Mouse (Mus musculus): Measurements from ENCODE around the gene Kmt5b. TPM values are rescaled to one million over a fixed set of nuclear protein-coding genes. Genes with fewer than 3 reads are reported as not detected.
A peak's percentile ranks its signal among the peaks of the same experiment; 100 is the strongest.

The Kmt5b gene
- total RNA-seq, 1 experiment from 2014 or later, result 75.8 TPM

DNA sequence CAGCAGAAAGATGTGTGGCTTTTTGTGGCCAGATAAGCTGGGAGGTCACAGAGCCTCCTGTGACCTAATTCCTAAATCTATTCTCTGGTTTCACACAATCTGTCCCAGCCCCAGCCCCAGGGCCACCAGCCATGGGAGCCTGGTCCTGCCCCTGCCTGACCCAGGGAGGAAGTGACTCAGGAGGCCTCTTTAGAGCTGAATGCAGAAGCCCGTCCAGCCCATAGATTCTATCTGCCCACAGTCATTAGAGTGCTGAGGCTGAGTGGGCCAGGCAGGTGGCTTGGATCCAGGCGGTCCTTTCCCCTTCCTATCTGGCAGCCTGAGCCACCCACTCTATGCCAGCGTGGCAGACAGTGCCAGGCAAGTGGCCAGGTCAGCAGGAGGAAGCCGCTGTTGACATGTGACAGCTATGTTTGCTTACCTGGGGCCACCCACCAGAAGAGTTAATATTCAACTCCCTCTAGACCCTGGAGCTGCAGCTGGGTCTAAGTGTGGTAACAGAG lies 65.7 kb downstream of the Kmt5b start:
- peak; percentile 94 to 95 for ATAC-seq (replicated peaks in 1 of 2; ENCODE audit: insufficient read depth in 1 of 2, low FRiP score in 2 of 2, low TSS enrichment in 1 of 2, low read depth in 1 of 2, poor library complexity in 2 of 2, severe bottlenecking in 2 of 2)

DNA sequence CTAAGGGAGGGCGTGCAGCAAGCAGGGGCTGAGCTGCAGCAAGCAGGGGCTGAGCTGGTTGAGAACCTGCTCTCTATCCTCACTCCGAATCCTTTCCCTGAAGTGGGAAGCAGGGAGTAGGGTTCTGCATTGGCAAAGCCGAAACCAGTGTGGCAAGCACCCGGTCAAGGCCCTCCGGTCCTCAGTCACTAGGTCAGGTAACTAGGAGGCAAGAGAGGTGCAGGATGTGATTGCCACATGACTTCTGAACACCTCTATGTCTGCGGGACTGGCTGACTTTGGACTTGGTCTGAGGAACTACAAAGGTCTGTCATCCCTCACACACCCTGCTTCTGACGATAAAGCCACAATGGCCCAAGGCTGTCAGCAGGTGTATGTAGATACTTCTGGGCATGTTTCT lies 67.1 kb downstream of the Kmt5b start:
- ATAC-seq (replicated peaks in 1 of 2; ENCODE audit: insufficient read depth in 1 of 2, low FRiP score in 2 of 2, low TSS enrichment in 1 of 2, low read depth in 1 of 2, poor library complexity in 2 of 2, severe bottlenecking in 2 of 2), result no peak

GRCm38 (mm10) chr19:3836791-3837190 lies 69.6 kb downstream of the Kmt5b start:
- ATAC-seq (replicated peaks in 1 of 2; ENCODE audit: insufficient read depth in 1 of 2, low FRiP score in 2 of 2, low TSS enrichment in 1 of 2, low read depth in 1 of 2, poor library complexity in 2 of 2, severe bottlenecking in 2 of 2), result no peak

DNA sequence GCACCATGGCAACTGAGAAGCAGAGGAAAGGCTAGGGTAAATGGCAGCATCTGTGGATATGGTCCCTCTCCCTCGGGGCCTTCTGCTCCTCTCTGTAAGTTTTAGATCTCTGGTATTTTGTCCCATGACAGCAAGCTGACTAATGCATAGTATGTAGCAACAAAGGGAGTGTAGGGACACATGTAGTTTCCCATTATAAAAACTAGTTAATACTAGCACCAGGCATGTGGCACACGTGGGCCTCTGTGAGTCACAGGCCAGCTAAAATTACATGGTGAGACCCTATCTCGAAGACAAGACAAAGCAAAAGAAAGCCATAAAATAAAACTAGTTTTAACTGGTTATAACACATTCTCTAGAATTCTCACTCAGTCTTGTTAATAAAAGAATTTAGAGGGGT lies 71.7 kb downstream of the Kmt5b start:
- ATAC-seq (replicated peaks in 1 of 2; ENCODE audit: insufficient read depth in 1 of 2, low FRiP score in 2 of 2, low TSS enrichment in 1 of 2, low read depth in 1 of 2, poor library complexity in 2 of 2, severe bottlenecking in 2 of 2), result no peak

- no peak for ATAC-seq (replicated peaks in 1 of 2; ENCODE audit: insufficient read depth in 1 of 2, low FRiP score in 2 of 2, low TSS enrichment in 1 of 2, low read depth in 1 of 2, poor library complexity in 2 of 2, severe bottlenecking in 2 of 2)
These were observed 72.5 kb downstream of the Kmt5b start for GRCm38 (mm10) chr19:3839686-3840085.

GRCm38 (mm10) chr19:3840214-3840651 lies 73.0 kb downstream of the Kmt5b start:
- no peak for ATAC-seq (replicated peaks in 1 of 2; ENCODE audit: insufficient read depth in 1 of 2, low FRiP score in 2 of 2, low TSS enrichment in 1 of 2, low read depth in 1 of 2, poor library complexity in 2 of 2, severe bottlenecking in 2 of 2)

DNA sequence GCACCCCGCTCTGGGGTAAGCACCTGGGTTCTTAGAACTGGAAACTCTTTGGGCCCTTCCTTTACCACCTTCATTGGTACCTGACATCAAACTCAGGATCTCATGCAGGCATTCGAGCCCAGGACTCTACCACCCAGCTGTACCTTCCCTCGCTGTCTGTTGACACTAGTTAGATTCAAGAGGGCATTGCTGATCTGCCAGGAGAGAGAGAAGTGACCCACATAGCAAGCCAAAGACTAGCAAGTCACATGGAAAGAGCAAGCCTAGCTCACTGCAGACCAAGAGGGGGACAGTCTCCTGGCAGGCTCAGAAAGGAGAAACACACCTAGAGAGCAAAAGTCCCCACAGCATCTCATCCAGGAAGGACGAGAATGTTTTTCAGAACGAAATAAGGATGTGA lies 73.5 kb downstream of the Kmt5b start:
- no peak for ATAC-seq (replicated peaks in 1 of 2; ENCODE audit: insufficient read depth in 1 of 2, low FRiP score in 2 of 2, low TSS enrichment in 1 of 2, low read depth in 1 of 2, poor library complexity in 2 of 2, severe bottlenecking in 2 of 2)

DNA sequence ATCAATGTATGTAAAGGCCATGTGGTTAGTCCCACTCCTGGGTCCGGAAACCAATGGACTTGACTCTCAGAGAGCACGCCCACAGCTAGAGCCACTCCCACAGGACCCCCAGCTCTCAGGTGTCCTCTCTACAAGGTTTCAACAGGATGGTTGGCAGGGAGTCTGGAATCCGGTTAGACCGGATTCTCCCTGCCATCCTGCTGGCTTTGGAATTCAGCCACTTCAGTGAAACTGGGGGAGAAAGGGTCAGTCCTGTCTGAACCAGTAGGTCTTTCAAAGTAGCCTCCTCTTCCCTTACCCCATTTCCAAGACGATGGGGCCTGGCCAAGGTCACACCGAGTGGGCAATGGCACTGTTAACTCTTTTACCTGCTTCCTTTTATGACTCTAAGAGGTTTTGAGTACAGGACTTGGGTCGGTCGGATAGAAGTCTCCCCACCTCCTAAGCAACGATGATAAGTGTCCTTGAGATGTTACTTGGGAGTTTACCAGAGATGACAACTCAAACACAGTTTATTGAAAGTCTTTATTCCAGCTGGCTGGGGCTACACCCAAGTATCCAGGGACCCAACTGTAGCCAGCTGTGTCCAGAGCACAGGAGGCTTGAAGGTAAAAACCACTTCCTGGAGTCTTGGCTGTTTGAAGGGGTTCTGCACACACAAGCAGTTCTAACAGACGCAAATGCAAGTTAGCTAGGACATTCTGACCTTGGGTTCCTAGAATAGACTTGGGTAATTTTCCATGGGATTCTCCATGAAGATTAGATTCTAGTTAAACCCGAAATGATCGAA lies 75.3 kb downstream of the Kmt5b start:
- no peak for ATAC-seq (replicated peaks in 1 of 2; ENCODE audit: insufficient read depth in 1 of 2, low FRiP score in 2 of 2, low TSS enrichment in 1 of 2, low read depth in 1 of 2, poor library complexity in 2 of 2, severe bottlenecking in 2 of 2)

- no peak for ATAC-seq (replicated peaks in 1 of 2; ENCODE audit: insufficient read depth in 1 of 2, low FRiP score in 2 of 2, low TSS enrichment in 1 of 2, low read depth in 1 of 2, poor library complexity in 2 of 2, severe bottlenecking in 2 of 2)
These were observed 76.4 kb downstream of the Kmt5b start for GRCm38 (mm10) chr19:3843629-3844028.

DNA sequence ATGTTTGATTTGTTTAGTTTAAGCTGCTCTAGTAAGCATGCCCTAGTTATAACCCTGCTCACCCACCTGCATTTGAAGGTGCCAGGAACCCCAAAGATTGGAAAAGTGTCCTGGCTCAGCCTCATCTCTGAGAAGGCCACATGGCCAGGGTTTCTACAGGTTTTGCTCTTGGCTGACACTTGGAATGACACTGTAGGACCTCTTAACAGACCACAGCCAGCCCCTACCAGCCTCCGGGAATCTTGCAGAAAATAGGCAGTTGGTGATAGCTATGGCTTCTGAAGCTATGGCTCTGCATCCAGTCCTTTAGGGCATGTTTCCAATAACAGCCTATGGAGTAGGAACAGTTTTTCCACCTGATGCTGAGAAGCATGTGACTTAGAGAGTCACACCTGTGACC lies 77.6 kb downstream of the Kmt5b start:
- ATAC-seq (replicated peaks in 1 of 2; ENCODE audit: insufficient read depth in 1 of 2, low FRiP score in 2 of 2, low TSS enrichment in 1 of 2, low read depth in 1 of 2, poor library complexity in 2 of 2, severe bottlenecking in 2 of 2), result no peak

GRCm38 (mm10) chr19:3845339-3845738 lies 78.1 kb downstream of the Kmt5b start:
- no peak for ATAC-seq (replicated peaks in 1 of 2; ENCODE audit: insufficient read depth in 1 of 2, low FRiP score in 2 of 2, low TSS enrichment in 1 of 2, low read depth in 1 of 2, poor library complexity in 2 of 2, severe bottlenecking in 2 of 2)

GRCm38 (mm10) chr19:3845803-3846406 lies 78.7 kb downstream of the Kmt5b start:
- ATAC-seq (replicated peaks in 1 of 2; ENCODE audit: insufficient read depth in 1 of 2, low FRiP score in 2 of 2, low TSS enrichment in 1 of 2, low read depth in 1 of 2, poor library complexity in 2 of 2, severe bottlenecking in 2 of 2), result no peak

GRCm38 (mm10) chr19:3846676-3847604 lies 79.7 kb downstream of the Kmt5b start:
- ATAC-seq (replicated peaks in 1 of 2; ENCODE audit: insufficient read depth in 1 of 2, low FRiP score in 2 of 2, low TSS enrichment in 1 of 2, low read depth in 1 of 2, poor library complexity in 2 of 2, severe bottlenecking in 2 of 2), result no peak

DNA sequence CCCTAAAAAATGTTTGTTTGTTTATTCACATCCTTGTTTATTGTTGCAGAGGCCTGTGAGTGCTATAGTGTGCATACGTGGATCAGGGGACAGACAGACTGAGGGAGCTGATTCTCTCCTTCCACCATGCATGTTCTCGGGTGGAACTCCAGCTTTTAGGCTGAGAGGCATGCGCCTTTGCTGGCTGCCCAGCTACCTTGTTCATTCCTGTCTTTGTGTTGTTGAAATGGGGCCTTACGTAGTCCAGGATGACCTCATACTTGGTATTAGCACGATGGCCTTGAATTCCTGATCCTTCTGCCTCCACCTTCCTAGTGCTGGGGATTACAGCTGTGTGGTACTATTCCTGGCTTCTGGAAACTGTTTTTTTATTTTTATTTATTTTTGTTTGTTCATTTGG lies 80.5 kb downstream of the Kmt5b start:
- no peak for ATAC-seq (replicated peaks in 1 of 2; ENCODE audit: insufficient read depth in 1 of 2, low FRiP score in 2 of 2, low TSS enrichment in 1 of 2, low read depth in 1 of 2, poor library complexity in 2 of 2, severe bottlenecking in 2 of 2)

DNA sequence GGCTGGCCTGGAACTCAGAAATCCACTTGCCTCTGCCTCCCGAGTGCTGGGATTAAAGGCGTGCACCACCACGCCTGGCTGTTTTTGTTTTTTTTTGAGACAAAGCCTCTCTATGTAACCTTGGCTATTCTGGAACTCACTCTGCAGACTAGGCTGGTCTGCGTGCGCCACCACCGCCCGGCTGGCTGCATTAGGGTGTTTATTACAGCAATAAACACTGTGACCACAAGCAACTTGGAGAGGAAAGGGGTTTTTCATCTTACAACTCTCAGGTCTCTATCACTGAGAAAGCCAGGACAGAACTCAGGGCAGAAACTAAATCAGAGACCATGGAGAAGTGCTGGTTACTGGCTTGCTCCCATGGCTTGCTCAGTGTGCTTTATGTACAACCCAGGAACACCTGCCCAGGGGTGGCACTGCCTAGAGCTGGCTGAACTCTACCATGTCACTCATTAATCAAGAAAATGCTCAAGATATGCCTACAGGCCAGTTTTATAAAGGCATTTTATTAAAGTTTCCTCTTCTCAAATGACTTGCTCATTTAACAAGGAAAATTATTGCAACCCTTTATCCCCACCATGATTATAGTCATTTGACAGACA lies 81.1 kb downstream of the Kmt5b start:
- ATAC-seq (replicated peaks in 1 of 2; ENCODE audit: insufficient read depth in 1 of 2, low FRiP score in 2 of 2, low TSS enrichment in 1 of 2, low read depth in 1 of 2, poor library complexity in 2 of 2, severe bottlenecking in 2 of 2), result no peak

DNA sequence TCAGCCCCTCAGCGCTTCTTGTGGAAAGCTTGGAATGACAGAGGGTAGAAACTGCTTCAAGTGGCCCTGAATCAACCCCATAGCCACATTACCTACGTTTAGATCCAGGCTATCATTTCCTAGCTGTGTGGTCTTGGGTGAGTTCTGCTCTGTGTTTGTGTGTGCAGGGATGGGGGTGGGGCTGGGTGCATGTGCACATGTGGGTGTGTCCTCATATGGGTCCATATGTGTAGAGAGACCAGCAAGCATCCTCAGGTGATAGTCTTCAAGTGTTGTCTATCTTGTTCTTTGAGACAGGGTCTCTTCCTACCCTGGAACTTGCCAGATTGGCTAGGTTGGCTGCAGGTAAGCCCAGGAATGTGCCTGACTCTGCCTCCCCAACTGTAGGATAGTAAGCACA lies 82.0 kb downstream of the Kmt5b start:
- no peak for ATAC-seq (replicated peaks in 1 of 2; ENCODE audit: insufficient read depth in 1 of 2, low FRiP score in 2 of 2, low TSS enrichment in 1 of 2, low read depth in 1 of 2, poor library complexity in 2 of 2, severe bottlenecking in 2 of 2)

GRCm38 (mm10) chr19:3850076-3850475 lies 82.9 kb downstream of the Kmt5b start:
- ATAC-seq (replicated peaks in 1 of 2; ENCODE audit: insufficient read depth in 1 of 2, low FRiP score in 2 of 2, low TSS enrichment in 1 of 2, low read depth in 1 of 2, poor library complexity in 2 of 2, severe bottlenecking in 2 of 2), result no peak
